Mouse (Mus musculus) erythroblast, embryonic 14.5 days (primary cell): ENCODE results near the gene Fam234a.
"Not testable (repeated sequence)": the region's sequence is repeated elsewhere in the genome, so short reads cannot be mapped to it uniquely, and the experiment has no call there.

Source experiments
- GATA1 ChIP-seq: IDR thresholded peaks from 2 replicates; pipeline ENCODE4 v1.6.1; 2012; ENCODE audit warnings: low read length, inconsistent platforms, mixed read lengths
- TAL1 ChIP-seq: IDR thresholded peaks from 3 replicates; pipeline ENCODE4 v1.6.1; 2012; ENCODE audit warnings: low read length, inconsistent platforms, mixed read lengths

DNA sequence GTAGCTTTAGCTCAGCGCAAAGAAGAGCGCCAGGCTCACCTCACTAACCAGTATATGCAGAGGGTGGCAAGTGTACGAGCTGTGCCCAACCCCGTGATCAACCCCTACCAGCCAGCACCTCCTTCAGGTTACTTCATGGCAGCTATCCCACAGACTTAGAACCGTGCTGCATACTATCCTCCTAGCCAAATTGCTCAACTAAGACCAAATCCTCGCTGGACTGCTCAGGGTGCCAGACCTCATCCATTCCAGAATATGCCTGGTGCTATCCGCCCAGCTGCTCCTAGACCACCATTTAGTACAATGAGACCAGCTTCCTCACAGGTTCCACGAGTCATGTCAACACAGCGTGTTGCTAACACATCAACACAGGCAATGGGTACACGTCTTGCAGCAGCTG lies 25.5 kb upstream of the Fam234a start:
- TF ChIP-seq GATA1, TAL1: not testable (repeated sequence)
